Mouse (Mus musculus) CH12.LX (cell line): ENCODE measurements around the gene Afap1.

ENCODE experiments used
- CTCF ChIP-seq, 2 experiments: IDR thresholded peaks in 1 of 2; conservative IDR thresholded peaks in 1 of 2; 2 replicates each; pipeline ENCODE4 v1.5.1; 2011 to 2012; ENCODE audit warnings: low read depth in 2 of 2, low read length in 2 of 2, improper control_type of control experiment in 1 of 2, inconsistent platforms in 1 of 2, mild to moderate bottlenecking in 1 of 2, moderate library complexity in 1 of 2
- EP300 ChIP-seq: IDR thresholded peaks from 2 replicates; pipeline ENCODE4 v1.6.1; 2011; ENCODE audit warnings: low read length, improper control_type of control experiment
- HCFC1 ChIP-seq: IDR thresholded peaks from 2 replicates; pipeline ENCODE4 v1.6.1; 2012; ENCODE audit warnings: low read depth, mild to moderate bottlenecking, inconsistent platforms, low read length, improper control_type of control experiment
- MEF2A ChIP-seq: IDR thresholded peaks from 2 replicates; pipeline ENCODE4 v1.6.1; 2014; ENCODE audit warnings: low read depth, mild to moderate bottlenecking, inconsistent platforms, low read length, improper control_type of control experiment, borderline replicate concordance
- POLR2A ChIP-seq: IDR thresholded peaks from 2 replicates; pipeline ENCODE4 v1.6.1; 2011; ENCODE audit warnings: low read depth, mild to moderate bottlenecking, improper control_type of control experiment, low read length
- TCF12 ChIP-seq: IDR thresholded peaks from 2 replicates; pipeline ENCODE4 v1.6.1; 2014; ENCODE audit warnings: low read depth, mild to moderate bottlenecking, inconsistent platforms, low read length, improper control_type of control experiment
- USF2 ChIP-seq: conservative IDR thresholded peaks from 2 replicates; pipeline ENCODE4 v1.6.1; 2011; ENCODE audit warnings: low read depth, low read length, improper control_type of control experiment

GRCm38 (mm10) chr5:35980542-35980941, 87.4 kb downstream of the Afap1 start:
- TF ChIP-seq CTCF (conservative IDR thresholded peaks at IDR 0.05 in 1 of 2, IDR thresholded peaks at IDR 0.05 in 1 of 2; ENCODE audit: low read depth in 2 of 2, low read length in 2 of 2) (no peak), MEF2A (no peak), HCFC1 (no peak), USF2 (no peak), EP300 (no peak), TCF12 (no peak), POLR2A (no peak)
